Mouse (Mus musculus): ENCODE measurements around the gene Mb. TPM values are rescaled to one million over a fixed set of nuclear protein-coding genes. Genes with fewer than 3 reads are reported as not detected.

Mb gene
- polyA plus RNA-seq (2014; fragmentation: Illumina TruSeq; extraction: RNeasy Lipid Tissue Mini Kit (QIAGEN cat#74804); ENCODE audit: low read depth, low replicate concordance) = not detected

GRCm38 (mm10) chr15:77050570-77050969 lies at the start of gene Mb:
Gene Mb (minus strand): TSS chr15:77050670.

GRCm38 (mm10) chr15:77044597-77045320 lies 5.7 kb downstream of the Mb start, which contains the start of gene Apol6:
Gene Apol6 (plus strand): TSS chr15:77044729.

Other genes with a start within 250 kb of the Mb start
- 7.9 TPM for gene Zfp251, start 179.2 kb downstream of the Mb start, polyA plus RNA-seq (2014; fragmentation: Illumina TruSeq; extraction: RNeasy Lipid Tissue Mini Kit (QIAGEN cat#74804); ENCODE audit: low read depth, low replicate concordance)
- gene Zfp7, start 171.4 kb downstream of the Mb start, polyA plus RNA-seq (2014; fragmentation: Illumina TruSeq; extraction: RNeasy Lipid Tissue Mini Kit (QIAGEN cat#74804); ENCODE audit: low read depth, low replicate concordance) = 9.9 TPM
- gene Gm49527, start 171.3 kb downstream of the Mb start, polyA plus RNA-seq (2014; fragmentation: Illumina TruSeq; extraction: RNeasy Lipid Tissue Mini Kit (QIAGEN cat#74804); ENCODE audit: low read depth, low replicate concordance) = not detected
- 0.44 TPM for gene Zfp647, start 125.2 kb downstream of the Mb start, polyA plus RNA-seq (2014; fragmentation: Illumina TruSeq; extraction: RNeasy Lipid Tissue Mini Kit (QIAGEN cat#74804); ENCODE audit: low read depth, low replicate concordance)
- 5.9 TPM for gene 1110038F14Rik, start 102.2 kb downstream of the Mb start, polyA plus RNA-seq (2014; fragmentation: Illumina TruSeq; extraction: RNeasy Lipid Tissue Mini Kit (QIAGEN cat#74804); ENCODE audit: low read depth, low replicate concordance)
- not detected for gene Apol6, start 5.9 kb downstream of the Mb start, polyA plus RNA-seq (2014; fragmentation: Illumina TruSeq; extraction: RNeasy Lipid Tissue Mini Kit (QIAGEN cat#74804); ENCODE audit: low read depth, low replicate concordance)